Mouse (Mus musculus) midbrain, embryonic 14.5 days (tissue): ENCODE data around the gene Mcemp1. TPM values are rescaled to one million over a fixed set of nuclear protein-coding genes. Genes with fewer than 3 reads are reported as not detected.

Experiments used
- ATAC-seq: fragments of 200-750 bp; cut with Nextera tagmentation; 2 replicates; pipeline ENCODE4 v1.8.0; 2017; ENCODE audit warnings: moderate number of reproducible peaks, moderate library complexity; ENCODE audit not compliant: low FRiP score, low TSS enrichment
- DNase-seq: peaks from one replicate; pipeline ENCODE4 v3.0.0-alpha.2; 2015
- H3K27ac ChIP-seq: fragments of 300-500 bp; sonication (generic); replicated peaks from 2 replicates; pipeline ENCODE4 v1.5.1; 2014; ENCODE audit warnings: mild to moderate bottlenecking, low read depth, low read length, moderate library complexity
- H3K27me3 ChIP-seq: fragments of 300-500 bp; sonication (generic); 2 replicates; pipeline ENCODE4 v1.6.1; 2014; ENCODE audit warnings: low read length, control low read depth, mixed read lengths; ENCODE audit not compliant: control insufficient read depth, insufficient read depth
- H3K36me3 ChIP-seq: fragments of 300-500 bp; sonication (generic); 2 replicates; pipeline ENCODE4 v1.6.1; 2014; ENCODE audit warnings: low read length, control low read depth; ENCODE audit not compliant: control insufficient read depth, insufficient read depth
- H3K4me1 ChIP-seq: fragments of 300-500 bp; sonication (generic); 2 replicates; pipeline ENCODE4 v1.6.1; 2014; ENCODE audit warnings: mild to moderate bottlenecking, antibody characterized with exemption, low read length, control low read depth; ENCODE audit not compliant: control insufficient read depth, insufficient read depth
- H3K4me2 ChIP-seq: fragments of 300-500 bp; sonication (generic); 2 replicates; pipeline ENCODE4 v1.6.1; 2014; ENCODE audit warnings: mild to moderate bottlenecking, low read length, moderate library complexity
- H3K4me3 ChIP-seq: fragments of 300-500 bp; sonication (generic); replicated peaks from 2 replicates; pipeline ENCODE4 v1.5.1; 2014; ENCODE audit warnings: low read depth, low read length
- H3K9ac ChIP-seq: fragments of 300-500 bp; sonication (generic); replicated peaks from 2 replicates; pipeline ENCODE4 v1.6.1; 2014; ENCODE audit warnings: mild to moderate bottlenecking, low read length, moderate library complexity
- H3K9me3 ChIP-seq: fragments of 300-500 bp; sonication (generic); 2 replicates; pipeline ENCODE4 v1.6.1; 2016; ENCODE audit warnings: low read length, control low read depth, mixed read lengths; ENCODE audit not compliant: control insufficient read depth
- WGBS: fragments of 180-500 bp; shearing (Covaris S2); extraction: QIAGEN DNeasy Blood & Tissue Kit; methylation state at CpG from one replicate; pipeline ENCODE4 v1.1.7; 2014; 5-methylcytosine and 5-hydroxymethylcytosine counted together
- polyA plus RNA-seq: library from polyadenylated mRNA; unstranded; fragments of >200 nt; fragmentation: Nextera tagmentation; extraction: Ambion mirVana; gene quantifications from 2 replicates; pipeline ENCODE4 v1.2.1, GENCODE M21; 2014

The Mcemp1 gene
- polyA plus RNA-seq, 1 experiment from 2014 or later: 0.14 TPM

GRCm38 (mm10) chr8:3678831-3679230, 13.3 kb downstream of the Mcemp1 start:
- ATAC-seq (no peak), DNase-seq (no peak)
- no peak overlapping the region for H3K4me3 ChIP-seq
- no peak overlapping the region for H3K4me2 ChIP-seq
- WGBS: 96% methylated on average over 23 of the region's 23 CpGs
- peaks cover 42% of the 10 kb centered on the region for H3K36me3 ChIP-seq
- no peaks in the 10 kb centered on the region for H3K27me3 ChIP-seq
- H3K9me3 ChIP-seq: no peaks in the 10 kb centered on the region
- no peak overlapping the region for H3K9ac ChIP-seq
- peaks cover 10% of the 10 kb centered on the region for H3K4me1 ChIP-seq
- no peak overlapping the region for H3K27ac ChIP-seq

GRCm38 (mm10) chr8:3679236-3679635, 13.7 kb downstream of the Mcemp1 start:
- no peak overlapping the region for H3K4me3 ChIP-seq
- H3K4me2 ChIP-seq: no peak overlapping the region
- WGBS: 98% methylated on average over 23 of the region's 23 CpGs
- H3K9ac ChIP-seq: no peak overlapping the region
- ATAC-seq: no peak
- no peaks in the 10 kb centered on the region for H3K27me3 ChIP-seq
- no peaks in the 10 kb centered on the region for H3K9me3 ChIP-seq
- H3K36me3 ChIP-seq: peaks cover 42% of the 10 kb centered on the region
- DNase-seq: no peak
- H3K4me1 ChIP-seq: peaks cover 10% of the 10 kb centered on the region
- no peak overlapping the region for H3K27ac ChIP-seq

- no peak overlapping the region for H3K4me2 ChIP-seq
Measured at GRCm38 (mm10) chr8:3679656-3680055, 14.1 kb downstream of the Mcemp1 start.

GRCm38 (mm10) chr8:3682435-3682834, 16.9 kb downstream of the Mcemp1 start:
- Histone ChIP-seq H3K4me2 (no peak overlapping the region), H3K36me3 (peaks cover 42% of the 10 kb centered on the region), H3K4me3 (no peak overlapping the region), H3K9ac (no peak overlapping the region), H3K27me3 (no peaks in the 10 kb centered on the region), H3K4me1 (peaks cover 6% of the 10 kb centered on the region), H3K9me3 (no peaks in the 10 kb centered on the region), H3K27ac (no peak overlapping the region)
- no peak for DNase-seq
- no peak for ATAC-seq
- WGBS: 92% methylated on average over 5 of the region's 5 CpGs

More at GRCm38 (mm10) chr8:3679656-3680055, 14.1 kb downstream of the Mcemp1 start:
- no peaks in the 10 kb centered on the region for H3K27me3 ChIP-seq
- no peak overlapping the region for H3K27ac ChIP-seq
- no peak overlapping the region for H3K4me3 ChIP-seq
- peaks cover 10% of the 10 kb centered on the region for H3K4me1 ChIP-seq
- ATAC-seq (no peak), DNase-seq (no peak)
- 93% methylated on average over 5 of the region's 5 CpGs for WGBS
- H3K9ac ChIP-seq: no peak overlapping the region
- H3K36me3 ChIP-seq: peaks cover 42% of the 10 kb centered on the region
- H3K9me3 ChIP-seq: no peaks in the 10 kb centered on the region

GRCm38 (mm10) chr8:3683408-3684176, 18.0 kb downstream of the Mcemp1 start:
- Histone ChIP-seq H3K4me3 (no peak overlapping the region), H3K4me1 (no peaks in the 10 kb centered on the region), H3K9ac (no peak overlapping the region), H3K36me3 (peaks cover 42% of the 10 kb centered on the region), H3K4me2 (no peak overlapping the region), H3K9me3 (no peaks in the 10 kb centered on the region), H3K27me3 (no peaks in the 10 kb centered on the region), H3K27ac (no peak overlapping the region)
- WGBS: 73% methylated on average over 6 of the region's 6 CpGs
- ATAC-seq (no peak), DNase-seq (no peak)

GRCm38 (mm10) chr8:3684530-3684929, 19.0 kb downstream of the Mcemp1 start:
- ATAC-seq: no peak

GRCm38 (mm10) chr8:3685422-3685821, 19.9 kb downstream of the Mcemp1 start:
- ATAC-seq (no peak), DNase-seq (no peak)
- no peak overlapping the region for H3K9ac ChIP-seq
- no peaks in the 10 kb centered on the region for H3K27me3 ChIP-seq
- no peaks in the 10 kb centered on the region for H3K4me1 ChIP-seq
- H3K27ac ChIP-seq: no peak overlapping the region
- peaks cover 24% of the 10 kb centered on the region for H3K36me3 ChIP-seq
- no peak overlapping the region for H3K4me2 ChIP-seq
- H3K4me3 ChIP-seq: no peak overlapping the region
- WGBS: 74% methylated on average over 4 of the region's 5 CpGs
- H3K9me3 ChIP-seq: no peaks in the 10 kb centered on the region

More at GRCm38 (mm10) chr8:3684530-3684929, 19.0 kb downstream of the Mcemp1 start:
- no peak overlapping the region for H3K4me3 ChIP-seq
- H3K27me3 ChIP-seq: no peaks in the 10 kb centered on the region
- no peak overlapping the region for H3K9ac ChIP-seq
- H3K27ac ChIP-seq: no peak overlapping the region
- H3K4me1 ChIP-seq: no peaks in the 10 kb centered on the region
- no peaks in the 10 kb centered on the region for H3K9me3 ChIP-seq
- peaks cover 33% of the 10 kb centered on the region for H3K36me3 ChIP-seq
- no peak overlapping the region for H3K4me2 ChIP-seq
- DNase-seq: no peak

- H3K27me3 ChIP-seq: no peaks in the 10 kb centered on the region
- H3K4me3 ChIP-seq: no peak overlapping the region
- no peak overlapping the region for H3K27ac ChIP-seq
- H3K9me3 ChIP-seq: no peaks in the 10 kb centered on the region
- ATAC-seq (no peak), DNase-seq (no peak)
- no peaks in the 10 kb centered on the region for H3K4me1 ChIP-seq
- H3K36me3 ChIP-seq: peaks cover 8% of the 10 kb centered on the region
- WGBS: 80% methylated on average over 6 of the region's 6 CpGs
- H3K9ac ChIP-seq: no peak overlapping the region
- H3K4me2 ChIP-seq: no peak overlapping the region
Measured at GRCm38 (mm10) chr8:3687537-3687936, 22.0 kb downstream of the Mcemp1 start.

GRCm38 (mm10) chr8:3690774-3691173, 25.2 kb downstream of the Mcemp1 start:
- Histone ChIP-seq H3K36me3 (no peaks in the 10 kb centered on the region), H3K4me1 (no peaks in the 10 kb centered on the region), H3K9ac (no peak overlapping the region), H3K9me3 (no peaks in the 10 kb centered on the region), H3K27ac (no peak overlapping the region), H3K4me2 (no peak overlapping the region), H3K27me3 (no peaks in the 10 kb centered on the region), H3K4me3 (no peak overlapping the region)
- no peak for ATAC-seq
- no peak for DNase-seq
- 75% methylated on average over 3 of the region's 3 CpGs for WGBS
